Mouse (Mus musculus): ENCODE measurements around the gene Hcrtr1.

DNA sequence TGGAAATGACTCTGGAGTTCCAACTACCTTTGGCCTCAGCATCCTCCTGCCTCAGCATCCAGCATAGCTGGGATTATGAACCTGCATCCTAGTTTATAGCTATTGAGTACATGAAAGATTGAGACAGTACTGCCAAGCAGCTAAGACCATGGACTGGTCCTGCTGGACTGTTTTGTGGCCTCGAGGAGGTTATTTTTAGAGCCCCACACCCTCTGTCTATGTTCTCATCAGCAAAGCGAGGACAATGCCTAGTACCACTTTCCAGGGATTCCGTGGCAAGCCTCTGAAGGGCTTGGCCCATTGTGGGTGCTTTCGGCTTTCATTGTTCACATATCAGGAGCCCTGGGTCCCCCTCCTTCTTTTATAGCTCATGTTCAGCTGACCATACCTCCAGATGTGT lies 31.2 kb upstream of the Hcrtr1 start:
- TF ChIP-seq ZC3H11A (IDR thresholded peaks at IDR 0.05; ENCODE audit: borderline replicate concordance, low read depth, low read length) (no peak), CHD2 (IDR thresholded peaks at IDR 0.05; ENCODE audit: low read depth, low read length) (no peak), MAFK (IDR thresholded peaks at IDR 0.05; ENCODE audit: insufficient read depth, low read depth, low read length) (no peak)
